Mouse (Mus musculus) mouse embryonic stem cell (cell line): Measurements from ENCODE around the gene Ina.

Experiments used
- in situ Hi-C, 2 experiments: fragments of 300-500 bp; cut with MboI; formaldehyde crosslinking; loops; 1 replicate in 1 of 2; 3 replicates in 1 of 2; pipeline ENCODE4 v1.14.3; 2019 to 2020; ENCODE audit warnings: low sequenced_read_pairs in 2 of 2, low pct_unique_long_range_greater_than_20kb in 1 of 2, mixed read lengths in 1 of 2; ENCODE audit not compliant: unreplicated experiment in 1 of 2

The Ina gene

GRCm38 (mm10) chr19:47040720-47041473 is 26.4 kb downstream of the Ina start:
- in situ Hi-C loops = no loop called here

- in situ Hi-C loops = no loop called here
These were observed 29.1 kb downstream of the Ina start for GRCm38 (mm10) chr19:47043608-47044007.

GRCm38 (mm10) chr19:47046343-47046742 is 31.8 kb downstream of the Ina start:
- in situ Hi-C loops = no loop called here

- in situ Hi-C loops = no loop called here
These were observed 32.8 kb downstream of the Ina start for GRCm38 (mm10) chr19:47047236-47047833.

GRCm38 (mm10) chr19:47049061-47049460 is 34.6 kb downstream of the Ina start:
- in situ Hi-C loops = no loop called here

GRCm38 (mm10) chr19:47049840-47050239 is 35.3 kb downstream of the Ina start:
- in situ Hi-C loops = no loop called here

- in situ Hi-C loops = no loop called here
These were observed 36.0 kb downstream of the Ina start, which contains the start of gene Pcgf6 for GRCm38 (mm10) chr19:47050271-47051032. TSS of gene Pcgf6 (minus strand) at chr19:47050906.

GRCm38 (mm10) chr19:47052927-47053326 is 38.4 kb downstream of the Ina start:
- in situ Hi-C loops = no loop called here

- in situ Hi-C loops = no loop called here
These were observed 39.0 kb downstream of the Ina start for GRCm38 (mm10) chr19:47053471-47053870.

GRCm38 (mm10) chr19:47057684-47058083 is 43.2 kb downstream of the Ina start:
- in situ Hi-C loops = no loop called here

- in situ Hi-C loops = no loop called here
These were observed 51.4 kb downstream of the Ina start for GRCm38 (mm10) chr19:47065860-47066259.

GRCm38 (mm10) chr19:47067096-47067882 is 52.8 kb downstream of the Ina start, which contains the start of gene Taf5:
TSS of gene Taf5 (plus strand) at chr19:47067746.
- in situ Hi-C loops = no loop called here

- in situ Hi-C loops = no loop called here
These were observed 53.6 kb downstream of the Ina start for GRCm38 (mm10) chr19:47067924-47068611.
